Mouse (Mus musculus) cortical plate, adult 2 months (tissue): ENCODE results near the gene Cdk15. TPM values are rescaled to one million over a fixed set of nuclear protein-coding genes. Genes with fewer than 3 reads are reported as not detected.

Source experiments
- H3K27ac ChIP-seq: fragments of 200-500 bp; 2 replicates; pipeline ENCODE4 v1.5.1; 2012; ENCODE audit warnings: low read length, control low read depth, inconsistent platforms; ENCODE audit not compliant: insufficient read depth
- H3K4me1 ChIP-seq: fragments of 200-500 bp; 2 replicates; pipeline ENCODE4 v1.6.1; 2011; ENCODE audit warnings: low read length; ENCODE audit not compliant: control insufficient read depth, insufficient read depth
- H3K4me3 ChIP-seq: fragments of 200-500 bp; 2 replicates; pipeline ENCODE4 v1.5.1; 2011; ENCODE audit warnings: mild to moderate bottlenecking, low read length, control low read depth; ENCODE audit not compliant: insufficient read depth
- CTCF ChIP-seq: fragments of 200-500 bp; IDR thresholded peaks from 2 replicates; pipeline ENCODE4 v1.5.1; 2011; ENCODE audit warnings: mild to moderate bottlenecking, control low read depth, low read length; ENCODE audit not compliant: insufficient read depth; ENCODE audit errors: extremely low read depth
- POLR2A ChIP-seq: fragments of 200-500 bp; IDR thresholded peaks from 2 replicates; pipeline ENCODE4 v1.6.1; 2011; ENCODE audit warnings: mild to moderate bottlenecking, low read length, control low read depth; ENCODE audit not compliant: insufficient read depth; ENCODE audit errors: extremely low read depth
- polyA plus RNA-seq: library from polyadenylated mRNA; depleted of rRNA; stranded (reverse); fragments of >200 nt; gene quantifications from 2 replicates; pipeline ENCODE4 v1.2.3, GENCODE M21; 2012

Cdk15 gene
- polyA plus RNA-seq, 1 experiment: 0.33 TPM

DNA sequence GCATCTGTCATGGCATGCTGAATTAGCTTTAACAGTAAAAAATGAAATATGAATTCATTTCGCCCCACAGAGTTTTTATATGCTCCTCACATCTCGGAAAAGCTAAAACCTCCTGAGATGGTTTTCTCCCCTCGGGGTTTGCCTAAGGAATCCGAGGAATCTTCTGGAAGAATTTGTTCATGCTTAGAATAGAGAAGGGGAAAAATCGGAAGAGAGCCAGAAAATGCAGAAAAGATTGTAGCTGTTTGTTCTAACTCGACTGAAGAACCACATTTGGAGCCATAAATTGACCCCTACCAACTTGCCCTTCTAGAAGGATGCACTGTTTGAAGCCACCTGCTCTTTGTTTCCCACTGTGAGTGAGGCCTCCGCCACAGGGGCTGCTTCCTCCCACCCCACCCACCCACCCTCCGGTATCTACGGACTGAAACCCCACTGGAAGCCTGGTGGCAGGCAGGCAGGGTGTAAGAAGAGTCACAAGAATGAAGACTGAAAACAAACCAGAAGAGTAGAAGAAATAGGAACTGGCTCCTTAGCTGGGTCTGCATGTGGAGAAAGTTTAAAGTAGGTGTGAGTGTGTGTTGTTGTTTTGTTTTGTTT lies 41.9 kb downstream of the Cdk15 start:
- H3K4me1 ChIP-seq: no peaks in the 10 kb centered on the region
- H3K4me3 ChIP-seq: no peak overlapping the region
- TF ChIP-seq POLR2A (no peak), CTCF (no peak)
- H3K27ac ChIP-seq: no peak overlapping the region

GRCm38 (mm10) chr1:59307310-59307709 lies 50.6 kb downstream of the Cdk15 start:
- Histone ChIP-seq H3K4me1 (no peaks in the 10 kb centered on the region), H3K27ac (no peak overlapping the region), H3K4me3 (no peak overlapping the region)
- no peak for TF ChIP-seq POLR2A
- no peak for TF ChIP-seq CTCF

GRCm38 (mm10) chr1:59311292-59311885 lies 54.7 kb downstream of the Cdk15 start:
- Histone ChIP-seq H3K4me1 (no peaks in the 10 kb centered on the region; the same call in 1 of the 2 replicates), H3K27ac (no peak overlapping the region), H3K4me3 (no peak overlapping the region)
- TF ChIP-seq CTCF (peak; percentile 35), POLR2A (no peak)

DNA sequence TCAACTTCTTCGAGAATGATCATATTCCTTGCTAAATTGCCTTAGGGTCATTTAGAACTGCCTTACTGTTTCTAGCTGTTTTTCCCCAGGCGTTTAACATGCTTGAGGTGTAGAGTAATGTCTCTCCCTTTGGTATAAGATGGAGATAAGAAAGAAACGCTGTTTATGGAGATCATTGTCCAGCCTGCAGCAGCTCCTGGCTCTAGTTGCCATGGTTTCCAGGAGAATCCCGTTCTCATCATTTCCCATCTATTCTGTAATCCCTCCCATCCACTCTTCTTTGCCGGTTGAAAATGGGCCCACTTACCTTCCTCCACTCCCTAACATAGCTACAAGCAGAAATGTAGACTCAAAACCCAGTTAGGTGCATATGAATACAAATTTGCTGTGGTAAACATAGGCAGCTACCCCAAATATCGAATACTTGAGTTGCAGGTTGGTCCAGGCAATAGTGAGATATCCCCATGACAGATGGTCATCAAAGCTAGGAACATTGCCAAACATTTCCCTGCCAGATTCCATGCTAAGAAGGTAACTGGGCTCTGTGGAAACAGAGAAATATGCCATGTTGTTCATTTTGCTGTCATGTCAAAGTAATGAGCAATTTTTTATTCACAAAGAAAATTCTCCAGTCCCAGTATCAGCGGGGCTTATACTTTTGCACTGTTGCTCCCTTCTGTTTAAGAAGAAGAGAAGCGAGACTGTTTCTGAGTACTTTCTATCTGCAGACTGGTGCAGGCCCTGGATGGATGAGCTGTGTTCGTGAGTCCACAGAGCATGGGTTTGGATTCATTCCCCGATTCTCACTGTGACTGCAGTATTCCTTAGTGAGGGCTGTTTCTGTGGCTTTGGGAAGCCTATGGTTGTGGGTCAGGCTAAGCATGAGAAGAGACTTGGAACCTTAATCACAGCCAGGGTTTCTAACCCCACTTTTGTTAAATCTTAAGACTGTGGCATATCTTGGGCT lies 55.8 kb downstream of the Cdk15 start:
- H3K4me1 ChIP-seq: no peaks in the 10 kb centered on the region; the same call in 1 of the 2 replicates
- no peak overlapping the region for H3K27ac ChIP-seq
- H3K4me3 ChIP-seq: no peak overlapping the region
- no peak for TF ChIP-seq CTCF
- no peak for TF ChIP-seq POLR2A

DNA sequence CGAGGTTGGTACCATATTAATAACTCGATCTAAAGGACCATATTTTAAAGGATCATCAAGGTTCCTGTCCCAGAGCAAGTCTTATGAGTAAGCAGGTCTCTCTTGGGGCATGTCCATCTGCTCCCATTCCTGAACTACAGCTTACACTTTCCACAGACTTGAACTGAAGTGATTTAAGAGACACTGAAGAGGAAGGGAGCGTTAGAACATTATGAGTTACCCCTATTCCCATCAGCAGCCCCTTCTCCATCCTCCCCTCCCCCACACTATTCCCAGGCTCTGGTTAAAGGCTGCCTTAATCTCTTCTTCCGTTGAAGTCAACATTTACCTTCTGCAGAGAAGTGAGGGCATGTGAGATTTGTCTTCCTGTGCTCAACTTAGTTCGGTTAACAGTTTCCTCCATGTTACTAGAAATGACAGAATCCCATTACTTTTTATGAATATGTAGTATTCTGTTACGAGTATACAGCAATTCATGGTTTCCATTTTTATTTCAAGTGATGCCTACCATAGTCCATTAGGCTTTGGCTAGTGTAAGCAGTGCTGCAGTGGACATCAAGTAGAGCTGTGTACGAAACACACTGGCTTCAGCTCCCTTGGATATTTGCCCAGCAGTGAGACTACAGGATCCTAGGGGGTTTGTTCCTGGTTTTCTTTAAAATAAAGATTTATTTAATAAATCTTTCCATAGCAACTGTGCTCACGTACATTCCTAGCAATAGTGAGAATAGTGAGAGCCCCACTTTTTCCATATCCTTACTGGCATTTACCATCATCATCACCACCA lies 56.6 kb downstream of the Cdk15 start:
- no peak overlapping the region for H3K27ac ChIP-seq
- TF ChIP-seq POLR2A: no peak
- TF ChIP-seq CTCF: no peak
- H3K4me3 ChIP-seq: no peak overlapping the region
- H3K4me1 ChIP-seq: no peaks in the 10 kb centered on the region; the same call in 1 of the 2 replicates

DNA sequence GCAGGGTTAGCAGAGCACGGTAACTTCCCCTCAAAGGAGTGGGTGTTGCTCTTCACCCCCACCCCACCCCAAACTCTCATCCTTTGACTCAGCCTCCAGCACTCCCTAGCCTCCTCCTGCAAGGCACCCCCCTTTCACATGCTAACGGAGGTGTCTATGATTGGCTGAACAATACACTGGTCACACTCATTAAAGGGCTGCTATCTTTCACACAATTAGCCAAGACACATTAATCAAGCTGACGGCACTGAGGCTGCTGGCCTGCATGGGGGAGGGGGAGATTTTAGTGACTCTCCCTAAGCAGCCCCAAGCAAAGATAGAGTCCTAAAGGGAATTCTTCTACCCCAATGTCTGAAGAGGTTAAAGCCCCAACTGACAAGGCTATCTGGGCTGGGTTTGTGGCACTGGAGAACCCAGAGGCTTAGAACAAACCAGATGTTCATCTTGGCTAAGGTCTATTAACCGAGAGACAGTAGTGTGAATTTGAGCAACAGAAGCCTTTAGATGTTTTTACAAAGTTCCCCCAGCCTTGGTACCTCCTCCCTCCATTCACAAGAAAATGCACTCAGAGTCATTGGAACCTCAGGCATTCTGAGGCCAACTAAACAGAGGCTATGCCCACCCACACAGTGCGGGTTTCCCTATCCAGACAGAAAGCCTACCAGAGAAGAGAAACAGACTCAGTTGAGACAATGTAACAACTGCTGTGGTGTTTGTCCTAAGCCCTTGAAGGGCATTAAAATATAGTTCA lies 58.5 kb downstream of the Cdk15 start:
- TF ChIP-seq POLR2A (no peak), CTCF (no peak)
- Histone ChIP-seq H3K4me1 (no peaks in the 10 kb centered on the region; the same call in 1 of the 2 replicates), H3K27ac (no peak overlapping the region), H3K4me3 (no peak overlapping the region)

DNA sequence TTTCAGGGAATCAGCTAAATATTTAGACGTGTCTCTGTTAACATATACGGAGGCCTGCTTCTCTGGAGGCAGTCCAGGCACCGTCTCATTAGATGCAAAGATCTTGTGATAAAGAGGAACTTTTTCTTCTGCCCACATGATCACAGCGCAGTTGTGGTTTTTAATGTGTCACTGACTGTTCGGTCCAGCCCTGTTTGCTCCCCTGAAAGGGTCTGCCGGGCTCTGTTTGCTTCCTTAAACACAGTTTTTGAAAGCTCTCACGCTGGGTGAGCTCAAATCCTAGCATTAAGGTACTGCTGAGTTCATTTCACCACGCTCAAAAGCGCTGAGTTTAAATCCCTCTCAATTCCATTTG lies 59.3 kb downstream of the Cdk15 start:
- no peaks in the 10 kb centered on the region; the same call in 1 of the 2 replicates for H3K4me1 ChIP-seq
- H3K4me3 ChIP-seq: no peak overlapping the region
- no peak overlapping the region for H3K27ac ChIP-seq
- TF ChIP-seq POLR2A (no peak), CTCF (no peak)

- Histone ChIP-seq H3K4me3 (no peak overlapping the region), H3K4me1 (no peaks in the 10 kb centered on the region; the same call in 1 of the 2 replicates), H3K27ac (no peak overlapping the region)
- no peak for TF ChIP-seq POLR2A
- peak; percentile 49; the same call in 1 of the 2 replicates for TF ChIP-seq CTCF
Observed at GRCm38 (mm10) chr1:59316386-59317051, 59.8 kb downstream of the Cdk15 start.
